Comparison of ENCODE assay signal across 9 mouse cellular contexts in the genomic region with DNA sequence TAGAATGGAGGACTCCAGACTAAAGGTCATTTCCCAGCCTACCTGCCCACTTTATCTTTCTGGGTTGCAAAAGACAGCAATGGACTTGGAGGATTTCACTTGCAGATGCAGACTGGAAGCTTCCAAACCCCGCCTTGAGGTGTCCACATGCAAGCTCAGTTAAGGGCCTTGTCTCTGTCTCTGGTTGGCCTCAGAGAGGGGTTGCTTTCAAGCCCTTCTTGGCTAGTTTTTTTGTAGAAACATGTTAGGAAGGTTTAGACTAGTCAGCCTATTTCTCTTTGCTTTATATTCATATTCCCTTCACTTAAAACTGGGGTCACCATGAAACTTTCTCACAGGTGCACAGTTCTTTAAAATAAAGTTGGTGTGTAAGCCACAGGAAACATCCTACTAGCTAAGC. TPM values are rescaled to one million over a fixed set of nuclear protein-coding genes. Genes with fewer than 3 reads are reported as not detected.
DNase-seq lines count a peak whose midpoint lies in the region; ATAC-seq and TF ChIP-seq lines count a peak whose summit lies in the region.
"Had no signal": no experiment of that assay in that cellular context is flagged by ENCODE, and none has a peak within 500 bp of the region (broad histone marks: within the 10 kb centered on the region; RNA-seq: fewer than 3 reads in every experiment).

A gene (minus strand): TSS at position 101 of the 400 bp plus-strand sequence.

- H3K4me2 ChIP-seq in liver, embryonic 12.5 days, result peak within 1 kb of the TSS; percentile 55
- no peak within 1 kb of the TSS for H3K4me2 ChIP-seq in liver, postnatal 0 days (ENCODE audit: low read depth, low read length)
- H3K4me2 ChIP-seq in forebrain, embryonic 12.5 days, result peak within 1 kb of the TSS; percentile 90
- peak within 1 kb of the TSS; percentile 89 for H3K4me2 ChIP-seq in limb, embryonic 12.5 days
- H3K4me2 ChIP-seq in stomach, embryonic 14.5 days (replicated peaks; ENCODE audit: low read depth, low read length), result peak within 1 kb of the TSS; percentile 82

- ATAC-seq in liver, embryonic 12.5 days, result no peak
- no peak for ATAC-seq in liver, postnatal 0 days
- ATAC-seq in forebrain, embryonic 12.5 days (ENCODE audit: low FRiP score), result no peak
- no peak for ATAC-seq in limb, embryonic 12.5 days (ENCODE audit: insufficient number of reproducible peaks, insufficient read depth, low FRiP score, low TSS enrichment, low read depth)
- no peak for ATAC-seq in stomach, embryonic 14.5 days (ENCODE audit: insufficient number of reproducible peaks, insufficient read depth, low FRiP score, low read depth)

- no peaks in the 10 kb centered on the region for H3K9me3 ChIP-seq in liver, embryonic 12.5 days (replicated peaks)
- H3K9me3 ChIP-seq in liver, postnatal 0 days (ENCODE audit: low read length), result no peaks in the 10 kb centered on the region
- H3K9me3 ChIP-seq in forebrain, embryonic 12.5 days, result no peaks in the 10 kb centered on the region
- no peaks in the 10 kb centered on the region for H3K9me3 ChIP-seq in limb, embryonic 12.5 days
- H3K9me3 ChIP-seq in stomach, embryonic 14.5 days (ENCODE audit: control insufficient read depth, low read depth, low read length), result no peaks in the 10 kb centered on the region

- no peak for TF ChIP-seq CTCF in liver, postnatal 0 days (IDR thresholded peaks at IDR 0.05; ENCODE audit: low read depth)

- no peaks in the 10 kb centered on the region for H3K36me3 ChIP-seq in liver, embryonic 12.5 days
- no peaks in the 10 kb centered on the region for H3K36me3 ChIP-seq in liver, postnatal 0 days (replicated peaks; ENCODE audit: insufficient read depth, low read length)
- no peaks in the 10 kb centered on the region for H3K36me3 ChIP-seq in forebrain, embryonic 12.5 days (replicated peaks)
- H3K36me3 ChIP-seq in limb, embryonic 12.5 days, result no peaks in the 10 kb centered on the region
- H3K36me3 ChIP-seq in stomach, embryonic 14.5 days (ENCODE audit: control insufficient read depth, insufficient read depth, low read length), result no peaks in the 10 kb centered on the region

- H3K9ac ChIP-seq in liver, embryonic 12.5 days, result no peak within 1 kb of the TSS
- H3K9ac ChIP-seq in liver, postnatal 0 days (replicated peaks), result no peak within 1 kb of the TSS
- peak within 1 kb of the TSS; percentile 57 for H3K9ac ChIP-seq in forebrain, embryonic 12.5 days
- H3K9ac ChIP-seq in limb, embryonic 12.5 days (replicated peaks), result peak within 1 kb of the TSS; percentile 57
- peak within 1 kb of the TSS; percentile 34; the same call in 1 of the 2 replicates for H3K9ac ChIP-seq in stomach, embryonic 14.5 days (replicated peaks; ENCODE audit: low read depth, low read length)

- DNase-seq in liver, postnatal 0 days, result no peak
- no peak for DNase-seq in adrenal gland, postnatal 4 days (ENCODE audit: low spot score in 2 of 2)
- no peak for DNase-seq in left cerebral cortex, adult 18-20 months (ENCODE audit: low spot score in 2 of 2)
- DNase-seq: heart, adult 2 months had no signal

- H3K27ac ChIP-seq in liver, embryonic 12.5 days, result no peak within 1 kb of the TSS
- no peak within 1 kb of the TSS for H3K27ac ChIP-seq in liver, postnatal 0 days (ENCODE audit: low read depth)
- no peak within 1 kb of the TSS for H3K27ac ChIP-seq in forebrain, embryonic 12.5 days
- H3K27ac ChIP-seq in limb, embryonic 12.5 days, result no peak within 1 kb of the TSS
- H3K27ac ChIP-seq in stomach, embryonic 14.5 days (ENCODE audit: low read length), result no peak within 1 kb of the TSS
- H3K27ac ChIP-seq: heart, adult 2 months had no signal

- peaks cover 10% of the 10 kb centered on the region; the same call in 1 of the 2 replicates for H3K27me3 ChIP-seq in liver, embryonic 12.5 days (replicated peaks)
- no peaks in the 10 kb centered on the region for H3K27me3 ChIP-seq in liver, postnatal 0 days (ENCODE audit: insufficient read depth, low read length)
- peaks cover 8% of the 10 kb centered on the region; the same call in 1 of the 2 replicates for H3K27me3 ChIP-seq in forebrain, embryonic 12.5 days
- H3K27me3 ChIP-seq in limb, embryonic 12.5 days, result peaks cover 10% of the 10 kb centered on the region
- H3K27me3 ChIP-seq in stomach, embryonic 14.5 days (ENCODE audit: control insufficient read depth, insufficient read depth, low read length), result no peaks in the 10 kb centered on the region

- 33% methylated on average over 1 of the region's 1 CpGs for WGBS in liver, embryonic 12.5 days (ENCODE audit: insufficient replicate concordance)
- 48% methylated on average over 1 of the region's 1 CpGs for WGBS in liver, postnatal 0 days (ENCODE audit: insufficient replicate concordance)
- 44% methylated on average over 1 of the region's 1 CpGs for WGBS in forebrain, embryonic 12.5 days
- 56% methylated on average over 1 of the region's 1 CpGs for WGBS in limb, embryonic 12.5 days
- 80% methylated on average over 1 of the region's 1 CpGs for WGBS in stomach, embryonic 14.5 days

- peak within 1 kb of the TSS; percentile 31 for H3K4me3 ChIP-seq in liver, embryonic 12.5 days
- H3K4me3 ChIP-seq in liver, postnatal 0 days (ENCODE audit: low read depth, low read length), result no peak within 1 kb of the TSS
- peak within 1 kb of the TSS; percentile 46 for H3K4me3 ChIP-seq in forebrain, embryonic 12.5 days (replicated peaks)
- H3K4me3 ChIP-seq in limb, embryonic 12.5 days (replicated peaks), result peak within 1 kb of the TSS; percentile 49
- H3K4me3 ChIP-seq in stomach, embryonic 14.5 days (ENCODE audit: low read depth, low read length), result peak within 1 kb of the TSS; percentile 43
- H3K4me3 ChIP-seq: heart, adult 2 months had no signal

- no peaks in the 10 kb centered on the region for H3K4me1 ChIP-seq in liver, embryonic 12.5 days
- no peaks in the 10 kb centered on the region for H3K4me1 ChIP-seq in liver, postnatal 0 days (ENCODE audit: insufficient read depth)
- H3K4me1 ChIP-seq in forebrain, embryonic 12.5 days, result peaks cover 6% of the 10 kb centered on the region
- no peaks in the 10 kb centered on the region for H3K4me1 ChIP-seq in limb, embryonic 12.5 days (replicated peaks)
- no peaks in the 10 kb centered on the region for H3K4me1 ChIP-seq in stomach, embryonic 14.5 days (ENCODE audit: control insufficient read depth, insufficient read depth, low read length)

- TF ChIP-seq EP300 in liver, postnatal 0 days (IDR thresholded peaks at IDR 0.05; ENCODE audit: low read depth), result no peak

RNA-seq across cellular contexts. Expression of the gene that starts here (rescaled TPM):
- polyA plus RNA-seq in liver, embryonic 12.5 days (2016; fragmentation: Nextera tagmentation; extraction: Ambion mirVana), result 0.02 and 0.06 TPM in 2 replicates
- not detected in 2 replicates for polyA plus RNA-seq in liver, postnatal 0 days (2015; fragmentation: Nextera tagmentation; extraction: Ambion mirVana)
- polyA plus RNA-seq in forebrain, embryonic 12.5 days (2016; fragmentation: Nextera tagmentation; extraction: Ambion mirVana), result 0.36 and 0.84 TPM in 2 replicates
- polyA plus RNA-seq in limb, embryonic 12.5 days (2016; fragmentation: Nextera tagmentation; extraction: Ambion mirVana), result 0.43 and 0.61 TPM in 2 replicates
- 5.4 and 6.2 TPM in 2 replicates for polyA plus RNA-seq in stomach, embryonic 14.5 days (2014; fragmentation: Nextera tagmentation; extraction: Ambion mirVana)
- total RNA-seq in adrenal gland, postnatal 4 days (2021), result under 1 TPM; 0.06 to 0.22 TPM
- 1 to 10 TPM; 2.2 to 2.3 TPM for total RNA-seq in left cerebral cortex, adult 18-20 months (2021)
- total RNA-seq: liver, adult 2 months had no signal
- polyA plus RNA-seq: liver, adult 2 months had no signal

Comparison
In these comparisons a context has a peak if more than half of its experiments do, and no peak if none do; other contexts are left out.
1. H3K9ac ChIP-seq: peak in forebrain, embryonic 12.5 days (single experiment), limb, embryonic 12.5 days (single experiment) and stomach, embryonic 14.5 days (single experiment); none in liver, embryonic 12.5 days (single experiment) and liver, postnatal 0 days (single experiment).